Mouse (Mus musculus) liver, adult 2 months (tissue): Measurements from ENCODE around the gene Rab1b. TPM values are rescaled to one million over a fixed set of nuclear protein-coding genes. Genes with fewer than 3 reads are reported as not detected.
A peak's percentile ranks its signal among the peaks of the same experiment; 100 is the strongest.

Experiments
- DNase-seq: peaks from one replicate; pipeline ENCODE4 v3.0.0-alpha.2; 2011; ENCODE audit warnings: low read depth, low spot score; ENCODE audit errors: extremely low read depth
- H3K27ac ChIP-seq: fragments of 200-500 bp; replicated peaks from 2 replicates; pipeline ENCODE4 v1.5.1; 2012; ENCODE audit warnings: low read depth, mild to moderate bottlenecking, control low read depth, inconsistent platforms, low read length; ENCODE audit not compliant: insufficient read depth
- H3K27me3 ChIP-seq: fragments of 200-500 bp; 2 replicates; pipeline ENCODE4 v1.6.1; 2012; ENCODE audit warnings: mild to moderate bottlenecking, moderate library complexity, low read length, inconsistent platforms; ENCODE audit not compliant: control insufficient read depth, insufficient read depth
- H3K36me3 ChIP-seq: fragments of 200-500 bp; 2 replicates; pipeline ENCODE4 v1.6.1; 2012; ENCODE audit warnings: low read length, inconsistent platforms; ENCODE audit not compliant: control insufficient read depth, insufficient read depth
- H3K4me1 ChIP-seq: fragments of 200-500 bp; 2 replicates; pipeline ENCODE4 v1.6.1; 2011; ENCODE audit warnings: low read length; ENCODE audit not compliant: control insufficient read depth, insufficient read depth
- H3K4me3 ChIP-seq: fragments of 200-500 bp; 2 replicates; pipeline ENCODE4 v1.5.1; 2011; ENCODE audit warnings: low read depth, mild to moderate bottlenecking, control low read depth, low read length, moderate library complexity; ENCODE audit not compliant: insufficient read depth
- H3K79me2 ChIP-seq: fragments of 200-500 bp; 2 replicates; pipeline ENCODE4 v1.6.1; 2012; ENCODE audit warnings: inconsistent platforms, mild to moderate bottlenecking, low read length, moderate library complexity; ENCODE audit not compliant: control insufficient read depth, insufficient read depth
- H3K9ac ChIP-seq: fragments of 200-500 bp; 2 replicates; pipeline ENCODE4 v1.6.1; 2012; ENCODE audit warnings: low read depth, mild to moderate bottlenecking, control low read depth, inconsistent platforms, low read length
- CTCF ChIP-seq: fragments of 200-500 bp; IDR thresholded peaks from 2 replicates; pipeline ENCODE4 v1.5.1; 2011; ENCODE audit warnings: low read depth, low read length, control low read depth
- POLR2A ChIP-seq: fragments of 200-500 bp; IDR thresholded peaks from 2 replicates; pipeline ENCODE4 v1.6.1; 2011; ENCODE audit warnings: low read length, control low read depth; ENCODE audit not compliant: insufficient read depth; ENCODE audit errors: extremely low read depth
- WGBS: fragments of 180-500 bp; shearing (Covaris S2); methylation state at CpG from one replicate; pipeline ENCODE4 v1.1.7; 2018; 5-methylcytosine and 5-hydroxymethylcytosine counted together
- polyA plus RNA-seq: library from polyadenylated mRNA; depleted of rRNA; stranded (reverse); fragments of >200 nt; gene quantifications from 2 replicates; pipeline ENCODE4 v1.2.3, GENCODE M21; 2012
- total RNA-seq: library from RNA; depleted of rRNA; stranded (reverse); fragments of >200 nt; gene quantifications from 2 replicates; pipeline ENCODE4 v1.2.3, GENCODE M21; 2014

Gene Rab1b
- total and polyA plus RNA-seq, 2 experiments: 82.1 to 165 TPM

- no peak overlapping the region for H3K27ac ChIP-seq
- no peaks in the 10 kb centered on the region for H3K36me3 ChIP-seq
- H3K79me2 ChIP-seq: no peaks in the 10 kb centered on the region
- H3K9ac ChIP-seq: no peak overlapping the region
- WGBS: 18% methylated on average over 9 of the region's 9 CpGs
- H3K27me3 ChIP-seq: no peaks in the 10 kb centered on the region
- TF ChIP-seq POLR2A (no peak), CTCF (peak; percentile 85)
- no peak overlapping the region for H3K4me3 ChIP-seq
- peak; percentile 16 for DNase-seq
- H3K4me1 ChIP-seq: no peaks in the 10 kb centered on the region
These were observed 53.0 kb downstream of the Rab1b start for GRCm38 (mm10) chr19:5053909-5054308.

- no peaks in the 10 kb centered on the region for H3K36me3 ChIP-seq
- H3K79me2 ChIP-seq: no peaks in the 10 kb centered on the region
- WGBS: 85% methylated on average over 17 of the region's 17 CpGs
- no peaks in the 10 kb centered on the region for H3K27me3 ChIP-seq
- no peaks in the 10 kb centered on the region for H3K4me1 ChIP-seq
- DNase-seq: no peak
- H3K9ac ChIP-seq: no peak overlapping the region
- no peak overlapping the region for H3K4me3 ChIP-seq
- H3K27ac ChIP-seq: no peak overlapping the region
- TF ChIP-seq CTCF: no peak
- TF ChIP-seq POLR2A: no peak
These were observed 54.0 kb downstream of the Rab1b start for GRCm38 (mm10) chr19:5052853-5053252.

DNA sequence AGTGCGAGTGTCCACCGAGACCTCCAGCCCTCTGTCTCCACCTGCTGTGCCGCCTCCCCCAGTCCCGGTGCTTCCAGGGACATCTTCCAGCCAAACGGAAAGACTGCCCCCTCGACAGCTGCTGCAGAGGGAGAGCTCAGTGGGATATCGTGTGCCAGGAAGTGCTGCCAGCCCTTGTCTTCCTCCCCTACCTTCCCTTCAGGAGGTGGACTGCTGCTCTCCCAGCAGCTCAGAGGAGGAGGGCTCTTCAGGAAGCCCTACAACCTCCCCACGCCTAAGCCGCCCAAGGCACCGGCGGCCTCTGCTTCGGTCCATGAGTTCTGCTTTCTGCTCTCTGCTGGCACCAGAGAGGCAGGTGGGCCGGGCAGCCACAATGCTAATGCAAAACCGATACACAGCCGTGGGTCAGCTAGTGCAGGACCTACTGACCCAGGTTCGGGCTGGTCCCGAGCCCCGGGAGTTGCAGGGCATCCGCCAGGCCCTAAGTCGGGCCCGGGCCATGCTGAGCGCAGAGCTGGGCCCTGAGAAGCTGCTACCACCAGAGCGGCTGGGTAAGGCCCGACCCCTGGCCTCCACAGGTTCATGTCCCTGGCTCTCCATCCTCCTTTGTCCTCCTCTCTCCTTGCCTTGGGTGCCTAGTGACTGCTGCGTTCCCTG, 54.6 kb downstream of the Rab1b start:
- no peaks in the 10 kb centered on the region for H3K79me2 ChIP-seq
- no peak overlapping the region for H3K9ac ChIP-seq
- 62% methylated on average over 25 of the region's 25 CpGs for WGBS
- DNase-seq: no peak
- no peak for TF ChIP-seq CTCF
- no peaks in the 10 kb centered on the region for H3K27me3 ChIP-seq
- no peaks in the 10 kb centered on the region for H3K4me1 ChIP-seq
- no peak overlapping the region for H3K4me3 ChIP-seq
- H3K27ac ChIP-seq: no peak overlapping the region
- H3K36me3 ChIP-seq: no peaks in the 10 kb centered on the region

DNA sequence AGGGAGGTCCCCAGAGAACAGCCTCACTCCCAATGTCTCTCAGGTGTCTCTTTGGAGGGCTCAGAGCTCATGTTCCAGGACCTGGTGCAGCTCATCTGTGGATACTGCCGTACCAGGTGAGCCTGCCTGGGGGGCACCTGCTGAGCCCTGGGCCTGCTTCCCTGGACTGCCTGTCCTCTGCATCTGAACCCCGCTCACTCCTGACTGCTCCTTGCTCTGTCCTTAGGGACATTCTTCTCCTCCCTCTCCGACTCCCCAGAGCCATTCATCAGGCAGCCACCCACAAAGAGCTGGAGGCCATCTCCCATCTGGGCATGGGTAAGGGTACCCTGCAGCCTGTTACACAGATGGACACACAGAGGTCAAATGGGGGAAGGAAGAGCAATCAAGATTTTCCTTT, 55.4 kb downstream of the Rab1b start:
- WGBS: 81% methylated on average over 3 of the region's 3 CpGs
- H3K27me3 ChIP-seq: no peaks in the 10 kb centered on the region
- no peak for DNase-seq
- no peaks in the 10 kb centered on the region for H3K79me2 ChIP-seq
- H3K36me3 ChIP-seq: peaks cover 2% of the 10 kb centered on the region; the same call in 1 of the 2 replicates
- no peak overlapping the region for H3K4me3 ChIP-seq
- H3K4me1 ChIP-seq: no peaks in the 10 kb centered on the region
- H3K27ac ChIP-seq: no peak overlapping the region
- no peak for TF ChIP-seq POLR2A
- no peak for TF ChIP-seq CTCF
- H3K9ac ChIP-seq: no peak overlapping the region

DNA sequence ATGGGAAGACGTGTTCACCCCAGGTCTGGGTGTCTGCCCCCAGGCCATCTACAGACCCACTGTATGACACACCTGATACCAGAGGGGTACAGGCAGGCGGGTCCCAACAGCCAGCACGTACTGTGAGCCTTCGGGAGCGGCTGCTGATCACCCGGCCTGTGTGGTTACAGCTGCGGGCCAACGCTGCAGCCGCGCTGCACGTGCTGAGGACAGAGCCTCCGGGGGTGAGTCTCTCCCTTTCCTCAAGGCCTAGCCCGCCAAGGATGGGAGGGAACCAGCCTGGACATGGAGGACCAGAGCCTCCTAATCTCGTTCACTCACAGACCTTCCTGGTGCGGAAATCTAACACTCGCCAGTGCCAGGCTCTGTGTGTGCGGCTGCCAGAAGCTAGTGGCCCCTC, 55.8 kb downstream of the Rab1b start:
- TF ChIP-seq CTCF (no peak), POLR2A (no peak)
- Histone ChIP-seq H3K9ac (0 out of 2 replicates have a peak overlapping the region, but pooled peaks have one; percentile 10), H3K4me1 (no peaks in the 10 kb centered on the region), H3K79me2 (no peaks in the 10 kb centered on the region), H3K27me3 (no peaks in the 10 kb centered on the region), H3K36me3 (peaks cover 2% of the 10 kb centered on the region; the same call in 1 of the 2 replicates), H3K4me3 (peak overlapping the region; percentile 22; the same call in 1 of the 2 replicates), H3K27ac (no peak overlapping the region)
- DNase-seq: no peak
- 30% methylated on average over 17 of the region's 17 CpGs for WGBS
